Mouse (Mus musculus): ENCODE data around the gene Usp26. TPM values are rescaled to one million over a fixed set of nuclear protein-coding genes. Genes with fewer than 3 reads are reported as not detected.

Usp26 gene
- not detected for polyA plus RNA-seq (2017; shearing (Covaris generic))

GRCm38 (mm10) chrX:51801133-51801532 is at the start of gene Usp26:
Usp26 (minus strand) TSS chrX:51801233.
- no peak for ATAC-seq

DNA sequence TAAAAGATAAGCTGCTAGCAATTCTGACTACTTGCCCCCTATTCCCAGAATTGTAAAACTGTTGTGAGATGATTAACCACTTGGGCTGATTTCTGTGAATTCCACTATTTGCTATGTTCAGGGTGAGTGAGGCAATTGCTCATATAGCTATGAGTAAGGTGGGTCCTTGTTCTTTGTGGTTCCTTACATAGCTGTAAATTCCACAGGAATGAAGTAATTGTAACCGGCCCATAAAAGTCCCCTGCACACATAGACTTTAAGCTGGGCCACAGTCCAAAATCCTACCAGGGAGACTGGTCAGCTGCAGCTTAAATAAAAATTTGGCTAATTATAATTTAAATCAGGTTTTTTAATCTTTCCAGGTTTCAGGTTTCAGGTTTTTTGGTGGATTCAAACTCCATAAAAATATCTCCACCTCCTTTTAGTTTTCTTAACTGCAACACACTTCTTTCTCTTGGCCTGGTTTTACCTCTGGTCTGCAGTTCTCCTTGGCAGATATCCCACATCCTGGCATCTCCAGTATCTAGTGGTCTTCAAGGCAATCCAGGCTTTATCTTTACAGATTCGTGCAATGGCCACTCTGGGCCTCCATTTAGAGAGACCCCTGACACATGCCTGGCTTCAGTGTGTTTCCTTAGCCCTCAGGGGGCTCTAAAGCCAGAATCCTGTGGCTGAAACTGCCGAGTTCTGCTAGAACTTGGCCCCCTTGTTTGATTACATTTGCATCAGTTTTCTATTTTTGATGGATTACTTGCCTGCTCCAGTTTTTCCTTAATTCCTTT is 13.6 kb upstream of the Usp26 start:
- no peak for ATAC-seq

GRCm38 (mm10) chrX:51767457-51767856 is 33.6 kb downstream of the Usp26 start:
- ATAC-seq, result no peak

DNA sequence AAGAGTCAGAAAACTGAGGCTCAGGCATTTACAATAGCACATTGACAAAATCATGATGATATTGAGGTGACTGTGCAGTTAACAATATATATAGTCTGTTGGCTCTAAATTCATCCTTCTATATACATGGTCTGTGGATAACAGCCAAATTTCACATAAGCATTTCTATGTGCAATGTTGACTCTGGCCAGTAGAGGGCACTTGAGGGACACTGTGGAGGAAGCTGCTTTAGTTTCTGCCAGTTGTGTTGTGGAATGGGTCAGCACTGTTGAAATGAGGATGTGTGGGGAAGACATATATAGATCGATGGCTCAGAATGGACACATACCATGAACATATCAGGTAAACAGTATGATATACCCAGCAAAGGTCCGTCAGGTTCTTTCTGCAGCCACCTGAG is 64.6 kb downstream of the Usp26 start:
- ATAC-seq, result no peak

DNA sequence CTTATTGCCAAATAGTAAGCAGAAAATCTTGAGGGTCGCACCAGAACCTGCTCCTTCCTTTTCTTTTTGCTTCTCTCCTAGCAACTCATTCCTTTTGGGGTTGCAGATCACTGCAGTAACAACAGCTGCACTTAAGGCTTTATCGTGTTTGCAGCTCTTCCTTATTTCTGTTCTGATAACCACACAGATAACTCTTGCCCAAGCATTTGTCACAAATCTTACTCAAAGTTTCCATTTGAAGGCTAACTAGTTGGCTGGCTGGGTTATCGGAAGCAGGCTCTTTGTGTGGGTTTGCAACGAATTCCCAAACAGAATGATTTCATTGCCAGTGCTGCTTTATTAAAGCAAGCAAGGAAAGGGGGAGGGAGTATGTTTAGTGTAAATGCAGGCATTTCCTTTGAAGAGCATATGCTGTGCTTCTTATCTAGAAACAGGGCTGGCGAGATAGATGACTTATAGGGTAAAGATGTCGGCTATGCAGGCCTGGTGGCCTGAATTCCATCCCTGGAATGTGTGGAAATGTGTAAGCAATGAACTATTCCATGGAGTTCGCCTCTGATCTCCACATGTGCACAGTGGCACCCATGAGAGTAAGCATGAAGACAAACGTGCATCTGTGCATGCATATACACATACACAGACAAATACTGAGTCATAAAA is 86.8 kb downstream of the Usp26 start:
- ATAC-seq, result no peak

- ATAC-seq, result no peak
Observed at GRCm38 (mm10) chrX:51712996-51713395, 88.0 kb downstream of the Usp26 start.

Other genes starting within 250 kb of the Usp26 start
- gene Hs6st2, start 119.4 kb downstream of the Usp26 start, polyA plus RNA-seq (2017; shearing (Covaris generic)), result not detected
- not detected for gene 1700080O16Rik, start 171.5 kb upstream of the Usp26 start, polyA plus RNA-seq (2017; shearing (Covaris generic))